Mouse (Mus musculus) embryonic fibroblast, embryonic 13.5 days (primary cell): ENCODE data around the gene A830031A19Rik. TPM values are rescaled to one million over a fixed set of nuclear protein-coding genes. Genes with fewer than 3 reads are reported as not detected.

Experiments used
- H3K27ac ChIP-seq: 2 replicates; pipeline ENCODE4 v1.5.1; 2012; ENCODE audit warnings: low read length, control low read depth, inconsistent platforms; ENCODE audit not compliant: insufficient read depth
- H3K4me1 ChIP-seq: 2 replicates; pipeline ENCODE4 v1.6.1; 2011; ENCODE audit warnings: low read length; ENCODE audit not compliant: control insufficient read depth, insufficient read depth
- H3K4me3 ChIP-seq: 2 replicates; pipeline ENCODE4 v1.5.1; 2011; ENCODE audit warnings: mild to moderate bottlenecking, control low read depth, low read length; ENCODE audit not compliant: insufficient read depth
- CTCF ChIP-seq: IDR thresholded peaks from 2 replicates; pipeline ENCODE4 v1.5.1; 2011; ENCODE audit warnings: mild to moderate bottlenecking, control low read depth, low read length, moderate library complexity, borderline replicate concordance; ENCODE audit not compliant: insufficient read depth
- POLR2A ChIP-seq: IDR thresholded peaks from 2 replicates; pipeline ENCODE4 v1.6.1; 2011; ENCODE audit warnings: low read depth, mild to moderate bottlenecking, control low read depth, low read length, moderate library complexity
- polyA plus RNA-seq: library from polyadenylated mRNA; stranded (reverse); fragments of >200 nt; gene quantifications from 2 replicates; pipeline ENCODE4 v1.2.4, GENCODE M21; 2011; ENCODE audit warnings: low read depth; ENCODE audit not compliant: missing spikeins, insufficient read length

Gene A830031A19Rik
- polyA plus RNA-seq, 1 experiment: not detected

DNA sequence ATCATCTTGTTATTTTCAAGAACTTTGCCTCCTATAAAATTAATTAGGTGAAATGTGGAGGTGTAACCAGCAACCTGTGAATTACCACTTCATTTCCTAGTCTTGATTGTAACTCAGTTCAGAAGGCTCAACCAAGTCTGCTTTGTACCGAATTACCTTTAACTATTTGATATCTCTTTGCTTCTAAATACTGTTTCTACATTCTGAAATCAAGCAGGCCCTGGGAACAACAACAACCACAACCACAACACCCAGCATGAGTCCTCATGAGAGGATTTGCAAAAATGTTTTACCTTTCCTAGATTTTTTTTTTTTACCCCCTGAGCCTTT lies 8.2 kb upstream of the A830031A19Rik start:
- Histone ChIP-seq H3K4me1 (no peaks in the 10 kb centered on the region), H3K27ac (no peak overlapping the region), H3K4me3 (no peak overlapping the region)
- TF ChIP-seq CTCF (no peak), POLR2A (no peak)

DNA sequence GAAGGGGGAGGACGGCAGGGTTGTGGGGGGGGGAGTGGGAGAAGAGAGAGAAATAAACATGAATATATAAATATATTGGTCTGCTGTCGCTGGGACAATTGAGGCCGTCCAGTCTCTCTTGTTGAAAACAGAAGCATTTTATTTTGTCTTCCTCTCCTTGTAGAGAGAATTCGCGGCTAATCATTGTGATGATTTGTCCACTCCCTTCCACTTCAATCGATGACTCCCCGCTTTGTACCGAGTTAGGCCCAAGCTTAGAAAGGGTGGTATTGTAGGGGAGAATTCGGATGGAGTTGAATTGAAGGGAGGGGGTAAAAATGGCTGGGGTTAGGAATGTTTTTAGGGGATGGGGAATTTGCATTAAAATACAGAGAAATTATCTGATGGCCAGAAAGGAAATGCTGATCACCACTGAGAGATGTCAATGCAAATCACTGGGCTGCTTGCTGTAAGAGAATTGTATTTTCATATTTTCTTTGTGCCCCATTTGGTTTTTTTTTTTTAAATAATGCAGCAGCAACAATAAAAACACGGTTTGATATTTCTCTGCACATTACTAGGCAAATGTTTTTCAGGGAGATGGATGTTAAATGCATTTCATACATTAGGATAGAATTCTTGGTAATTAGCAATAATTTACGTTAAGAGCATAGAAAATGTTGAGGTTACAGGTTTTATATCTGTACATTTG lies 7.7 kb upstream of the A830031A19Rik start:
- Histone ChIP-seq H3K4me3 (peak overlapping the region; percentile 57), H3K27ac (no peak overlapping the region), H3K4me1 (no peaks in the 10 kb centered on the region)
- TF ChIP-seq POLR2A: no peak
- no peak for TF ChIP-seq CTCF

DNA sequence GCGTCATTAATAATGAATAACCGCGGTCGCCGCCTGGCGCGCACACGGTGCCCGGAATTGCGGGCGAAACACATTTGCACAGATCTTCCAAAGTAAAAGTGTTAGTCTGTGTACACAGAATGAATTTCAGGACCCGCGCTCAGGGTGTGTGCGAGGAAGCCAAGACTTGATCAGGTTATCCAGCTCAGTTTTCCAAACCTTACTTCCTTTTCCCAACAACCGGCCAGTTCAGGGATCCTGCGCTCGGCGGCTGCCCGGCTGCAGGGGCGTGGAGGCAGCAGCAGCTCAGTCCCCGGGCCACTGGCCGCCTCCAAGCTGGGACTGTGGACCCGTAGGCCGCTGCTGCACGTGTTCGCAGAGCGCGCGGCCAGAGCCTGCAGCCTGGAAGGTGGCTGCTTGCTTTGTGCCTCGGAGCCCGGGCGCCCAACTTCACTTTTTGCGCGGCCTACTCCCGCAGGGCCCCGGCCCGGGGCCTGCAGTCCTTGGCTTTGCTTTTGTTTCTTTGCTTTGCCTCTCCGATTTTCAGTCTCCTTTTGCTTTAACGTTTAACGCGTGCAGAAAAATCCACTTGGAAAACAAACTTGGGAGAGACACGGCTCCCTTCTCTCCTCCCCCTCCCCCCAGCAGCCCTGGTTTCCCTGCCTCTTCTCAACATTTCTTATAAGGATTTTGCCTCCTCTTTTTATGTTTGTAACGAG lies 7.0 kb upstream of the A830031A19Rik start:
- Histone ChIP-seq H3K4me1 (no peaks in the 10 kb centered on the region), H3K27ac (peak overlapping the region; percentile 7; the same call in 1 of the 2 replicates), H3K4me3 (peak overlapping the region; percentile 57)
- TF ChIP-seq POLR2A (no peak), CTCF (no peak)

DNA sequence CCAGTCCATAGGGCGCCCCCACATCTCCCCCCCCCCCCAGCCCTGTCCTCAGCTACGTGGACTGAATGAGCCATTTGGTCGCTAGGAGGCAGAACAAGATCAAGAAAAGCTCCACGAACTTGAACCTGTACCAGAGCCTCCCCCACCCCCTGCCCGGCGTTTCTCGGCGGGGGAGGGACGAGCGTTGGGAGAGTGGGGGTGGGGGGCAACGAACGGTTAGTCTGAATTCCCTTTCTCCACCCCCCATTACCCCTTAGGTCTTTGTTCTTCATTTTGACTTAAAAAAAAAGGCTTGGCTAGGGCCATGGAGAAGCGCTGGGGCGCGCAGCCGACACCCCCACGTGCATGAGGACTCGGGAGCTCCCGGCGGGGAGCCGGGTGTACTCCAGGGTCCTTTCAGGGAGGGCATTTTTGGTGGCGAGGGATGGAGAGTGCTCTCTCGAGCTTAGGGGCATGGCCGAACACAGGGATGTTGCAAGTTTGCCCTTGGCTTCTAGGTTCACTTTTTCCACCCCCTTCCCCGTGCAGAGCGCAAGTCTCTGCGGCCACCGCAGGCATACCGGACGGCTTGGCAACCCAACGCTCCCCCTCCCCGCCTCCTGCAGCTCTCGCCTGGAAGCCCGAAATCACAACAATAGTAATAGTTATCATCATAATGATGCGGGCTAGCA lies 6.3 kb upstream of the A830031A19Rik start:
- Histone ChIP-seq H3K4me3 (peak overlapping the region; percentile 57), H3K4me1 (no peaks in the 10 kb centered on the region), H3K27ac (no peak overlapping the region; the same call in 1 of the 2 replicates)
- TF ChIP-seq POLR2A (no peak), CTCF (0 out of 2 replicates have a peak, but pooled peaks have one; percentile 13)

DNA sequence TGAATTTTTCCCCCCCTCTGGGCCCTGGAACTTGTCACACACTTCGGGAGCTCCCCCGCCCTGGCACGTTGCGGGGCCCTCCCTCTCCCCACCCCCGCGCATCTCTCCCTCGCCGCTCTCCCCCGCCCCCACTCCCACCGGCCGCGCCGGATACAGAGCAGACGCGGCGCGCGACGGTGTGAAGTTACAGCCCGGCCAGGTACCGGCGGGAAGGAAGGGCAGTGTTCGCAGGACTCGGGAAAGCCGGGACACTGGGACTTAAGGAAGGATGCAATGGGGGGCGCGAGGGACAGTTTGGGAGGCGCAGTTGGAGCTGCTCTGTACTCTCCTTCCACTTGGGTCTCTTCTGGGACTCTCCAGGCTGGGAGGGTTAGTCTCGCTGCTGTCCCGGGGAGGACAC lies 5.7 kb upstream of the A830031A19Rik start:
- Histone ChIP-seq H3K4me1 (no peaks in the 10 kb centered on the region), H3K27ac (0 out of 2 replicates have a peak overlapping the region, but pooled peaks have one; percentile 2), H3K4me3 (peak overlapping the region; percentile 57)
- TF ChIP-seq POLR2A (no peak), CTCF (no peak)

DNA sequence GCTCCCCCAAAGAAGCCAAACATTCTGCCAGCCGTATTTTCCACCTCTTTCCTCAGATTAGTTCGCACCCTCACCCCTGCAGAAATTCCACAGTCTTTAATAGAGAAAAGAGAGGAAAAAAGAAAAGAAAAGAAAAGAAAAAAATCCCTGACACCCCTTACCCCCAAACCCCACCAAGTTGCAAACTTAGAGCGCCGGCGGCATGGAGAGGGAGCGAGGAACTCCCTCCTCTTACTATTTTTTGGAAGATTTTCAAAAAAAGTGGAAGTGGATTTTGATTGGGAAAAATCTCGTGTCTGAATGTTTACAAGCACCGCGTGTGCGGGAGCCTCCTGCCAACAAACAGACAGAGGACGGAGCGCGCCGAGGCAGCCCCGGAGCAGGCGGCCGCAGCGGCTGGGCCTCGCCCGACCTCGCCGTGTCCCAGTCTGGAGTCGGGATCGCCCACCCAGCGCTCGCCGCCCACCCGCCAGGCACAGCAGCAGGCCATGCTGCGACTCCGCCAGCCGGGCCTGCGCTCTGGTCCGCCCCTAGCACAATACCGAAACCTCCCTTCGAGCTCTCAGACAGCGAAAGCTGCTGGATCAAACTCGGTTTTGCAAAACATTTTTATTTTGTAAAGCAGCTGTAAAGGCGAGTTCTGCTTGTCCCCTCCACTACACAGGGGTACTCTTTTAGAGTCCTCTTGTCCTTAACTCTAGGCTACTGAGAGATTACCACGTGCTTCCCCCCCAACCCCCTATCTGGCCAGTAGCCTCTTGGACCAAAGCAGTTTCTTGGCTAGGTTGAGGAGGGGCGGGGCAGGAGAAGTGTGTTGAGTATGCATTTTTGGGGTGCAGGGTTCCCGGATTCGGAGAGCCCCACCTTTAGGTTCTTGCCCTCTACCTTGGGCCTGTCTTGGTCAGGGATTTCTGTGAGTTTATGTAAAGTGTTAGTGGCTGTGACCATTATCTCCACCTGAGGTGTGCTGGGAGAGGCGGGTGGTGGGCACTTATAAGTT lies 4.8 kb upstream of the A830031A19Rik start:
- H3K4me3 ChIP-seq: peak overlapping the region; percentile 57

DNA sequence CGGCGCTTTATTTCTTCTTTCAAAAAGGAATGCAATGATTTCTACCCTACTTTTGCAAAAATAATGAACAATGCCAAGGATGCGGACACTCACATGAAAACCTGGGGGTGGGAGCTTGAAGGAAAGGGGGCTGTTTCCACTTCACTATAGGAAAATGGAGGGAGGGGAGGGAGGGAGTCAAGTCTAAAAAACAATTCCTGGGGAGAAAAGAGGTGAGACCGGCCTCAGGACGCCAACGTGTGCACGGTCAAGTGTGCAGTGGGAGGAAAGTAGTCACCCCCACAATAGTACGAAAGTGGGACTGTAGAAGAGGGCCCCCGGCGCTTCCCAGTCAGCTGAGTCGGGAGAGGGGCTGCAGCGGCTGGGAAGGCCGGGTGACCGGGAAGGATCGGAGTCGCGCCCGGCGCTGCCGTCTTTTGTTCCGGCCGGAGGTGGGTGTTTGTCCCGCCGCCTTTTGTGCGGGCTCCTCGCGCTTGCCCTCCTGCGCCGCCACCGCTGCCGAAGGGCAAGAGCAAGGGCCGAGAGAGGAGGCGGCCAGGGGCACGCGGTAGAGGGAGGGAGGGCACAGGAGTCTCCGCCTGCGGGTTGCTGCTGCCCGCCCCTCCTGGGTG lies 4.0 kb upstream of the A830031A19Rik start:
- Histone ChIP-seq H3K4me3 (peak overlapping the region; percentile 57), H3K27ac (no peak overlapping the region), H3K4me1 (no peaks in the 10 kb centered on the region)
- TF ChIP-seq CTCF: no peak

More for the DNA sequence above, 4.8 kb upstream of the A830031A19Rik start:
- Histone ChIP-seq H3K4me1 (no peaks in the 10 kb centered on the region), H3K27ac (no peak overlapping the region)
- TF ChIP-seq CTCF: no peak
- no peak for TF ChIP-seq POLR2A

DNA sequence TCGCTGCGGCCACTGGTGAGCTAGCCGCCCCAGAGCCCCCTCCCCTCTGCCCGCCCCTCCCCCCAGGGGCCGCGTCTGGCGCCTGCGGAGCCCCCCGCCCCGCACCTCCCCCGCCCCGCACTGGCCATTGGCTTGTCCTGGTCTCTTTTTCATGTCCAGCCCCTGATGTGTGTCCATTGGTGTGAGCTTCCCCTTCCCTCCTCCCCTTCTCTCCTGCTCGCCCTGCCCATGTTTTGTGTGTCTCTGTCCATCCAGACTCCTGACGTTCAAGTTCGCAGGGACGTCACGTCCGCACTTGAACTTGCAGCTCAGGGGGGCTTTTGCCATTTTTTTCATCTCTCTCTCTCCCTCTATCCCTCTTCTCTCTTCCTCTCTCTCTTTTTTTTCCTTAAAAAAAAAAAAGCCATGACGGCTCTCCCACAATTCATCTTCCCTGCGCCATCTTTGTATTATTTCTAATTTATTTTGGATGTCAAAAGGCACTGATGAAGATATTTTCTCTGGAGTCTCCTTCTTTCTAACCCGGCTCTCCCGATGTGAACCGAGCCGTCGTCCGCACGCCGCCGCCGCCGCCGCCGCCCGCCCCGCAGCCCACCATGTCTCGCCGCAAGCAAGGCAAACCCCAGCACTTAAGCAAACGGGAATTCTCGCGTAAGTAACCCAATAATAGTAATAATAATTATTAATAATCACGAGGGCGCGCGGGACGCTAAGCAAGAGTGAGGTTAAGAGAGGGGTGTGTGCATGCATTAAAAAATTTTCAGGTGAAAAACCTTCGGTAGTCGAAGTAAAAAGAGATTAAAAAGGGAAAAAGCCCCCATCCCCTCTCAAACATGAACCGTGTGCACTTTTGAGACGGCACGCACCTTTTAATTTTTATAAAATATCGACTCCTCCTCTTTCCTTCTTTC lies 3.2 kb upstream of the A830031A19Rik start, which contains the start of gene Bcl11a:
Bcl11a (plus strand) TSS at position 262 of the 911 bp plus-strand sequence.
- Histone ChIP-seq H3K4me1 (no peaks in the 10 kb centered on the region), H3K27ac (no peak within 1 kb of the TSS; the same call in 1 of the 2 replicates), H3K4me3 (peak within 1 kb of the TSS; percentile 93)
- TF ChIP-seq CTCF (no peak), POLR2A (peak; percentile 59)
